Mouse (Mus musculus) bone marrow, adult 2 months (tissue): ENCODE results near the gene Ocln.
"Not testable (repeated sequence)": the region's sequence is repeated elsewhere in the genome, so short reads cannot be mapped to it uniquely, and the experiment has no call there.

Experiments used
- CTCF ChIP-seq: fragments of 200-500 bp; IDR thresholded peaks from 2 replicates; pipeline ENCODE4 v1.5.1; 2011; ENCODE audit warnings: low read length, control low read depth; ENCODE audit not compliant: control insufficient read depth, insufficient read depth
- POLR2A ChIP-seq: fragments of 200-500 bp; IDR thresholded peaks from 2 replicates; pipeline ENCODE4 v1.6.1; 2011; ENCODE audit warnings: low read depth, mild to moderate bottlenecking, control low read depth, low read length, borderline replicate concordance; ENCODE audit not compliant: control insufficient read depth

GRCm38 (mm10) chr13:100494370-100494769, 58.1 kb downstream of the Ocln start:
- not testable (repeated sequence) for TF ChIP-seq CTCF, POLR2A
